ENCODE assay signal across 15 mouse cellular contexts in the genomic region with DNA sequence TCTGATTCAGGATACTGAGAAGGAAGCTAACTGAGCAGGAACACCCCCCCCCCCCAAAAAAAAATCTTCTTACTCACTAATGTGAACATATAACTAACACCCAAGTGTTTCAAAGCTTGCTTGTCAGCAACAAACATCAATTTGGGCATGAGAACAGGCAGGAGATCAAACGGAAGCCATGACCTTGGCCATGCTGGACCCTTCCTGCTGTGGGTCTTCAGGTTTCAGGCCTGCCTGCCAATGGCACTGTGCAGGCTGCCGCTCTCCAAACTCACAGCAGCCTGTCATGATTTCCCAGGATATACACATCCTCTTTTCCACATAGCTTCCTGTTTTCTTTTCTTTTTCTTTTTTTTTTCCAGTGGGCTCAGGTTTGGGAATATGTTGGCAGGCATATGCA.
"Had no signal": no experiment of that assay in that cellular context is flagged by ENCODE, and none has a peak within 500 bp of the region (broad histone marks: within the 10 kb centered on the region; RNA-seq: fewer than 3 reads in every experiment).

No protein-coding gene starts in this region.

- H3K27me3 ChIP-seq: limb, embryonic 12.5 days; liver, embryonic 13.5 days; lung, embryonic 15.5 days; megakaryocyte, embryonic 14.5 days; midbrain, embryonic 15.5 days; neural tube, embryonic 13.5 days had no signal

- H3K4me1 ChIP-seq: limb, embryonic 12.5 days; liver, embryonic 13.5 days; lung, embryonic 15.5 days; megakaryocyte, embryonic 14.5 days; midbrain, embryonic 15.5 days; neural tube, embryonic 13.5 days had no signal

- H3K4me2 ChIP-seq: limb, embryonic 12.5 days; liver, embryonic 13.5 days; lung, embryonic 15.5 days; midbrain, embryonic 11.5 days; midbrain, embryonic 15.5 days; neural tube, embryonic 13.5 days had no signal

- H3K9me3 ChIP-seq: limb, embryonic 12.5 days; liver, embryonic 13.5 days; lung, embryonic 15.5 days; megakaryocyte, embryonic 14.5 days; midbrain, embryonic 15.5 days; neural tube, embryonic 13.5 days had no signal

- H3K4me3 ChIP-seq: layer of hippocampus, adult 2 months; limb, embryonic 12.5 days; liver, embryonic 13.5 days; lung, embryonic 15.5 days; megakaryocyte, embryonic 14.5 days; midbrain, embryonic 15.5 days; neural tube, embryonic 13.5 days had no signal

- H3K36me3 ChIP-seq: liver, embryonic 13.5 days; midbrain, embryonic 15.5 days; neural tube, embryonic 13.5 days had no signal

- H3K27ac ChIP-seq: layer of hippocampus, adult 2 months; limb, embryonic 12.5 days; liver, embryonic 13.5 days; lung, embryonic 15.5 days; macrophage; midbrain, embryonic 15.5 days; neural tube, embryonic 13.5 days had no signal

- H3K9ac ChIP-seq: limb, embryonic 12.5 days; liver, embryonic 13.5 days; liver, postnatal 0 days; lung, embryonic 15.5 days; midbrain, embryonic 15.5 days; neural tube, embryonic 13.5 days had no signal

- ATAC-seq: liver, postnatal 0 days; midbrain, embryonic 15.5 days had no signal

- DNase-seq: kidney, postnatal 4 days; liver; liver, embryonic 13.5 days; liver, postnatal 0 days; lung, postnatal 14 days; retina, postnatal 1 day; thymus, postnatal 36 days had no signal
